Mouse (Mus musculus) intestine, embryonic 14.5 days (tissue): ENCODE results near the gene Dmrtc2. TPM values are rescaled to one million over a fixed set of nuclear protein-coding genes. Genes with fewer than 3 reads are reported as not detected.
A peak's percentile ranks its signal among the peaks of the same experiment; 100 is the strongest.

Experiments used
- ATAC-seq: fragments of 200-750 bp; cut with Nextera tagmentation; replicated peaks from 2 replicates; pipeline ENCODE4 v1.8.0; 2017; ENCODE audit warnings: low read depth, moderate number of reproducible peaks, moderate TSS enrichment, moderate library complexity; ENCODE audit not compliant: low FRiP score, low TSS enrichment
- DNase-seq: peaks from one replicate; pipeline ENCODE4 v3.0.0-alpha.2; 2018; ENCODE audit warnings: low spot score
- H3K27ac ChIP-seq: fragments of 300-500 bp; sonication (generic); 2 replicates; pipeline ENCODE4 v1.5.1; 2014; ENCODE audit warnings: low read depth, mild to moderate bottlenecking, control low read depth
- H3K27me3 ChIP-seq: fragments of 300-500 bp; sonication (generic); replicated peaks from 2 replicates; pipeline ENCODE4 v1.6.1; 2014; ENCODE audit warnings: low read length, control low read depth; ENCODE audit not compliant: control insufficient read depth, insufficient read depth
- H3K36me3 ChIP-seq: fragments of 300-500 bp; sonication (generic); 2 replicates; pipeline ENCODE4 v1.6.1; 2014; ENCODE audit warnings: low read length, control low read depth; ENCODE audit not compliant: control insufficient read depth, insufficient read depth
- H3K4me1 ChIP-seq: fragments of 300-500 bp; sonication (generic); replicated peaks from 2 replicates; pipeline ENCODE4 v1.6.1; 2014; ENCODE audit warnings: low read length, control low read depth, mixed read lengths; ENCODE audit not compliant: control insufficient read depth, insufficient read depth
- H3K4me2 ChIP-seq: fragments of 300-500 bp; sonication (generic); 2 replicates; pipeline ENCODE4 v1.6.1; 2014; ENCODE audit warnings: low read length
- H3K4me3 ChIP-seq: fragments of 300-500 bp; sonication (generic); 2 replicates; pipeline ENCODE4 v1.5.1; 2014; ENCODE audit warnings: low read depth, low read length, control low read depth, mixed read lengths
- H3K9ac ChIP-seq: fragments of 300-500 bp; sonication (generic); 2 replicates; pipeline ENCODE4 v1.6.1; 2014; ENCODE audit warnings: mild to moderate bottlenecking, low read length
- H3K9me3 ChIP-seq: fragments of 300-500 bp; sonication (generic); 2 replicates; pipeline ENCODE4 v1.6.1; 2016; ENCODE audit warnings: low read length, control low read depth; ENCODE audit not compliant: control insufficient read depth
- WGBS: fragments of 180-500 bp; shearing (Covaris S2); extraction: QIAGEN DNeasy Blood & Tissue Kit; methylation state at CpG from one replicate; pipeline ENCODE4 v1.1.7; 2014; 5-methylcytosine and 5-hydroxymethylcytosine counted together
- polyA plus RNA-seq: library from polyadenylated mRNA; unstranded; fragments of >200 nt; fragmentation: Nextera tagmentation; extraction: Ambion mirVana; gene quantifications from 2 replicates; pipeline ENCODE4 v1.2.1, GENCODE M21; 2014

Dmrtc2 gene
- polyA plus RNA-seq, 1 experiment from 2014 or later: not detected

GRCm38 (mm10) chr7:24856460-24857120 lies 13.3 kb upstream of the Dmrtc2 start:
- H3K36me3 ChIP-seq: no peaks in the 10 kb centered on the region
- no peak for ATAC-seq
- no peaks in the 10 kb centered on the region for H3K27me3 ChIP-seq
- H3K4me3 ChIP-seq: no peak overlapping the region
- no peak overlapping the region for H3K4me2 ChIP-seq
- no peaks in the 10 kb centered on the region for H3K4me1 ChIP-seq
- no peak overlapping the region for H3K9ac ChIP-seq
- no peaks in the 10 kb centered on the region for H3K9me3 ChIP-seq
- DNase-seq: no peak
- no peak overlapping the region for H3K27ac ChIP-seq
- WGBS: 54% methylated on average over 6 of the region's 6 CpGs

GRCm38 (mm10) chr7:24859234-24859633 lies 10.6 kb upstream of the Dmrtc2 start:
- Histone ChIP-seq H3K4me2 (no peak overlapping the region), H3K27me3 (no peaks in the 10 kb centered on the region), H3K9me3 (no peaks in the 10 kb centered on the region), H3K4me1 (no peaks in the 10 kb centered on the region), H3K9ac (no peak overlapping the region), H3K36me3 (no peaks in the 10 kb centered on the region), H3K27ac (no peak overlapping the region), H3K4me3 (no peak overlapping the region)
- WGBS: 76% methylated on average over 5 of the region's 5 CpGs
- no peak for ATAC-seq
- no peak for DNase-seq

- ATAC-seq (no peak), DNase-seq (no peak)
- no peak within 1 kb of the TSS for H3K4me2 ChIP-seq
- no peaks in the 10 kb centered on the region for H3K36me3 ChIP-seq
- 89% methylated on average over 7 of the region's 7 CpGs for WGBS
- no peaks in the 10 kb centered on the region for H3K27me3 ChIP-seq
- no peaks in the 10 kb centered on the region for H3K9me3 ChIP-seq
- no peak within 1 kb of the TSS for H3K27ac ChIP-seq
- H3K4me3 ChIP-seq: no peak within 1 kb of the TSS
- H3K9ac ChIP-seq: no peak within 1 kb of the TSS
- no peaks in the 10 kb centered on the region for H3K4me1 ChIP-seq
Measured at GRCm38 (mm10) chr7:24861913-24862312, 7.9 kb upstream of the Dmrtc2 start, which contains the start of gene Gm9844. Gm9844 (plus strand) TSS chr7:24862213.

- no peak overlapping the region for H3K27ac ChIP-seq
- H3K36me3 ChIP-seq: no peaks in the 10 kb centered on the region
- no peak overlapping the region for H3K9ac ChIP-seq
- H3K27me3 ChIP-seq: no peaks in the 10 kb centered on the region
- no peak for DNase-seq
- no peaks in the 10 kb centered on the region for H3K9me3 ChIP-seq
- no peak for ATAC-seq
- no peak overlapping the region for H3K4me2 ChIP-seq
- no peaks in the 10 kb centered on the region for H3K4me1 ChIP-seq
- H3K4me3 ChIP-seq: no peak overlapping the region
- 81% methylated on average over 4 of the region's 4 CpGs for WGBS
Measured at GRCm38 (mm10) chr7:24862853-24863252, 7.0 kb upstream of the Dmrtc2 start.

- Histone ChIP-seq H3K27me3 (no peaks in the 10 kb centered on the region), H3K4me2 (no peak overlapping the region), H3K4me1 (no peaks in the 10 kb centered on the region), H3K9ac (no peak overlapping the region), H3K36me3 (no peaks in the 10 kb centered on the region), H3K27ac (no peak overlapping the region), H3K4me3 (no peak overlapping the region), H3K9me3 (no peaks in the 10 kb centered on the region)
- 32% methylated on average over 6 of the region's 6 CpGs for WGBS
- DNase-seq (no peak), ATAC-seq (no peak)
Measured at GRCm38 (mm10) chr7:24864156-24864555, 5.7 kb upstream of the Dmrtc2 start.

GRCm38 (mm10) chr7:24869080-24869479 lies 777 bp upstream of the Dmrtc2 start:
- Histone ChIP-seq H3K9me3 (peaks cover 5% of the 10 kb centered on the region; the same call in 1 of the 2 replicates), H3K9ac (no peak overlapping the region), H3K27me3 (no peaks in the 10 kb centered on the region), H3K27ac (no peak overlapping the region), H3K4me3 (no peak overlapping the region), H3K4me2 (no peak overlapping the region), H3K4me1 (no peaks in the 10 kb centered on the region), H3K36me3 (no peaks in the 10 kb centered on the region)
- ATAC-seq (no peak), DNase-seq (no peak)
- 69% methylated on average over 17 of the region's 17 CpGs for WGBS

- WGBS: 63% methylated on average over 3 of the region's 3 CpGs
- no peaks in the 10 kb centered on the region for H3K4me1 ChIP-seq
- H3K4me3 ChIP-seq: no peak overlapping the region
- H3K4me2 ChIP-seq: no peak overlapping the region
- no peak for DNase-seq
- H3K27me3 ChIP-seq: no peaks in the 10 kb centered on the region
- H3K9me3 ChIP-seq: no peaks in the 10 kb centered on the region
- no peak overlapping the region for H3K27ac ChIP-seq
- no peaks in the 10 kb centered on the region for H3K36me3 ChIP-seq
- no peak overlapping the region for H3K9ac ChIP-seq
- ATAC-seq: no peak
Measured at GRCm38 (mm10) chr7:24877588-24877987, 7.7 kb downstream of the Dmrtc2 start.

GRCm38 (mm10) chr7:24879620-24880019 lies 9.8 kb downstream of the Dmrtc2 start:
- Histone ChIP-seq H3K4me2 (no peak overlapping the region), H3K9ac (0 out of 2 replicates have a peak overlapping the region, but pooled peaks have one; percentile 10), H3K27ac (no peak overlapping the region)

More at GRCm38 (mm10) chr7:24879620-24880019, 9.8 kb downstream of the Dmrtc2 start:
- H3K27me3 ChIP-seq: no peaks in the 10 kb centered on the region
- no peaks in the 10 kb centered on the region for H3K4me1 ChIP-seq
- H3K9me3 ChIP-seq: no peaks in the 10 kb centered on the region
- WGBS: 35% methylated on average over 2 of the region's 2 CpGs
- no peak for DNase-seq
- H3K4me3 ChIP-seq: no peak overlapping the region
- ATAC-seq: no peak
- H3K36me3 ChIP-seq: no peaks in the 10 kb centered on the region
